Mouse (Mus musculus) spleen, adult 2 months (tissue): ENCODE results near the gene Slmap. TPM values are rescaled to one million over a fixed set of nuclear protein-coding genes. Genes with fewer than 3 reads are reported as not detected.
"Not testable (repeated sequence)": the region's sequence is repeated elsewhere in the genome, so short reads cannot be mapped to it uniquely, and the experiment has no call there.

Source experiments
- DNase-seq, 2 experiments: peaks; one replicate each; pipeline versions ENCODE4 v3.0.0 to v3.0.0-alpha.2; 2012 to 2021; ENCODE audit warnings: low spot score in 2 of 2, low read depth in 1 of 2
- H3K27ac ChIP-seq: fragments of 200-500 bp; 2 replicates; pipeline ENCODE4 v1.5.1; 2012; ENCODE audit warnings: low read length, inconsistent platforms; ENCODE audit not compliant: insufficient read depth
- H3K27me3 ChIP-seq: fragments of 200-500 bp; 2 replicates; pipeline ENCODE4 v1.6.1; 2012; ENCODE audit warnings: mild to moderate bottlenecking, moderate library complexity, low read length, inconsistent platforms; ENCODE audit not compliant: control insufficient read depth, insufficient read depth
- H3K36me3 ChIP-seq: fragments of 200-500 bp; 2 replicates; pipeline ENCODE4 v1.6.1; 2012; ENCODE audit warnings: mild to moderate bottlenecking, low read length, inconsistent platforms; ENCODE audit not compliant: control insufficient read depth, insufficient read depth
- H3K4me1 ChIP-seq: fragments of 200-500 bp; 2 replicates; pipeline ENCODE4 v1.6.1; 2011; ENCODE audit warnings: inconsistent platforms; ENCODE audit not compliant: control insufficient read depth, insufficient read depth, insufficient read length
- H3K4me3 ChIP-seq: fragments of 200-500 bp; 2 replicates; pipeline ENCODE4 v1.5.1; 2011; ENCODE audit warnings: mild to moderate bottlenecking, inconsistent platforms; ENCODE audit not compliant: insufficient read depth, insufficient read length; ENCODE audit errors: extremely low read depth
- CTCF ChIP-seq: fragments of 200-500 bp; IDR thresholded peaks from 2 replicates; pipeline ENCODE4 v1.5.1; 2011; ENCODE audit warnings: mild to moderate bottlenecking, inconsistent platforms; ENCODE audit not compliant: insufficient read depth, insufficient read length, insufficient replicate concordance; ENCODE audit errors: extremely low read depth
- POLR2A ChIP-seq: fragments of 200-500 bp; IDR thresholded peaks from 2 replicates; pipeline ENCODE4 v1.6.1; 2011; ENCODE audit warnings: low read depth, low read length, inconsistent platforms
- WGBS: fragments of 180-500 bp; shearing (Covaris S2); methylation state at CpG from one replicate; pipeline ENCODE4 v1.1.7; 2018; 5-methylcytosine and 5-hydroxymethylcytosine counted together
- polyA plus RNA-seq: library from polyadenylated mRNA; depleted of rRNA; stranded (reverse); fragments of >200 nt; gene quantifications from 2 replicates; pipeline ENCODE4 v1.2.3, GENCODE M21; 2012

Gene Slmap
- polyA plus RNA-seq, 1 experiment: 9.3 TPM

DNA sequence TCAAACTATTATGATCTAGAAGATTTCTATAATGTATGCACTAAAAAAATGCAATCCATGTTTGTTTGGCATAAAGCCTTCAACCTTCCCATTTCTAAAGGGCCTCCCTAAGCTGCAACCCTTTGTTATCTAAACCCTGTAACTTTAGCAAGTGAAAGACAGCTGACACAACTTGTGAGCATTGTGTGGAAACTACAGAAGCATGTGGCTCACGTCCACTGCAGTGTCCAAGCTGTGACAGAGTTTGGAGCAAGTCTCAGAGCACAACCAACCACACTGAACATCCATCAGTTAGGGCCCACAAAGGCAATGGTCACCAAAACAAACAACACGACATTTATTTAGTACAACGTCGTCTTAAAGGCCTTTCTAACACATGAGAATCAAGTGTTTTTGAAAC lies 117.6 kb downstream of the Slmap start:
- Histone ChIP-seq H3K27me3 (no peaks in the 10 kb centered on the region), H3K27ac (no peak overlapping the region), H3K4me3 (no peak overlapping the region), H3K36me3 (peaks cover 25% of the 10 kb centered on the region), H3K4me1 (no peaks in the 10 kb centered on the region)
- no peak for DNase-seq
- TF ChIP-seq POLR2A (no peak), CTCF (no peak)
- WGBS: 89% methylated on average over 4 of the region's 4 CpGs

DNA sequence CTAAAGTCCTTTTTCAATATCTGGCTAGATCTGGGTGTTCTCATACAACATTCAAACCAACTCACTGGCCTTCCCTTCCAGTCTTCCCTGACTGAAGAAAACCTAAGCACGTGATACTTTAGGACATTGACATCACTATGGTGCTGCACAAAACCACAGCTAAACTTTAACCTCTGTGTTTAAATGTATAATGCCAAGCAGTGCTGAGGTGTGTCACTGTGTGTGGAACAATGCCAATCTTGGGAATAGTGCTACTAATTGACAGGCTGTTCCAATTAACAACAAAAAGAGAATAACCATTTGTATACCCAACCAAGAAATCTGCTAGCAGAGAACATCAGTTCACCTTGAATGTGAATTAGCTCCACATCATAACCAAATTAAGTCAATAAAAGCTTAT lies 121.2 kb downstream of the Slmap start:
- Histone ChIP-seq H3K4me1 (no peaks in the 10 kb centered on the region), H3K36me3 (peaks cover 15% of the 10 kb centered on the region), H3K27ac (no peak overlapping the region), H3K4me3 (no peak overlapping the region), H3K27me3 (no peaks in the 10 kb centered on the region)
- DNase-seq: no peak
- WGBS: 91% methylated on average over 1 of the region's 1 CpGs
- TF ChIP-seq CTCF (no peak), POLR2A (no peak)

DNA sequence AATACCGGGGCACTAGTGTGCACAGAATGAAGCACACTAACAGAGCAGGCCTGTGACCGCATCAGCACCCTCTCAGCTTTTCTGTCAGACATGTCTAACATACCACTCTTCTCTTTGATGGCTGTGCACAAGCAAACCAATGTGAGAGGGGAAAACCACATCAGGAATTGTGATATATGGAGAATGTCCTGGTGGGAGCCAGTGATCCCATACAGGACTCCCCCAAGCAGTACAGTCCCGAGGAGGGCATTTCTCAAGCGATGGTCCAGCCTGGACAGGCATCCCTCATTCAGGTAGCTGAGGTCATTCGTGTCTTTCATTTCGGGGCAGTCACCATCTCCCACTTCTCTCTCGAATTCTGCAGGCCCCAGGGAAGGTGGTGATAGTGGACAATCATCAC lies 128.0 kb downstream of the Slmap start:
- no peak overlapping the region for H3K27ac ChIP-seq
- H3K27me3 ChIP-seq: no peaks in the 10 kb centered on the region
- 92% methylated on average over 7 of the region's 7 CpGs for WGBS
- no peak for DNase-seq
- no peaks in the 10 kb centered on the region; the same call in 1 of the 2 replicates for H3K36me3 ChIP-seq
- H3K4me1 ChIP-seq: no peaks in the 10 kb centered on the region
- no peak overlapping the region for H3K4me3 ChIP-seq
- TF ChIP-seq POLR2A: no peak
- no peak for TF ChIP-seq CTCF

DNA sequence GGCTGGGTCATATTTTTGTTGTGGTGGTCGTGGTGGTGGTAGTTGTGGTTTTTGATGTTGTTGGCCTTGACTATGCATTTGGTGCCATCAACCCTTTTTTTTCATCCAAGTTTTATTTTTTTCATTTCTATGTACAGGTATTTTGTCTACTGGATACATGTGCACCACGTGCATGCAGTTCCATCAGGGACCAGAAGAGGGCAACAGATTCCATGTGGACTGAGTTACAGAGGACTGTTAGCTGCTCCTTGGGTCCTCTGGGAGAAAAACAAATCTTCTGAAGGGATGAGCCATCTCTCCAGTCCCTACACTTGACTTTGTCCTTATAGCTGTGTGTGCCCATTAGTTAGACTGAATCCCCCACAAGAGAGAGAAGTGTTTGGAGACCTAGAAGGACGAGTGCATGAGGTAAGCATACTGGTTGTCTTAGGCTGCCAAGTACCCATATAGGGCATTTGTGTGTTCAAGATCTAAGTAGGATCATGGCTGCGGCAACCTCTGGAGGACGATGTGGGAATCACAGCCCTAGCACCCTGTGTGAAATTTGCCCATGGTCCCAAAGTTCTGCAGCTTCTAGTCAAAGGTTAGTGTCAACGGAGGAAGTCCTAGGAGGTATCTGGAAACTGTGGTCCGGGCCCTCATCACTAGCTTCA lies 136.1 kb downstream of the Slmap start:
- Histone ChIP-seq H3K4me1 (no peaks in the 10 kb centered on the region), H3K4me3 (no peak overlapping the region), H3K27ac (no peak overlapping the region), H3K27me3 (no peaks in the 10 kb centered on the region), H3K36me3 (no peaks in the 10 kb centered on the region)
- WGBS: 95% methylated on average over 7 of the region's 7 CpGs
- no peak for DNase-seq
- TF ChIP-seq CTCF (no peak), POLR2A (no peak)

DNA sequence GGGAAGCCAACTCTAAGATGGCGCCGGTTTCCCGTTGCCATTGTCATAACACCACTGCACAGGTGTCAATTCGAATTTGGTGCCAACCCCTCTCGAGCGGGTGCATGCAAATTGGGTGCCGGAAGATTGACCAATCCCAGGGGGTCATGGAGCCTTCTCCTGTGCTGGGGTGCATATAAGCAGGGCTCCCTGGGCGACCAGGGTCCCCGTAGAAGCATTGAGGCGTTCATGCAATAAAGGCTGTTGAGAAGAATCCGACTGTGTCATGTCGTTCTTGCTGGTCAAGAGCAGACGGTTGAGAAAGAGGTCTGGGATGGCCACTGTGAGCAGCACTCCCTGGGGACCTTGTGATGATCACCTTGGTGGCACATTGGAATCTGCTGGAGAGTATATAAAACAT lies 142.9 kb downstream of the Slmap start:
- WGBS: 91% methylated on average over 13 of the region's 13 CpGs
- no peaks in the 10 kb centered on the region for H3K4me1 ChIP-seq
- H3K36me3 ChIP-seq: no peaks in the 10 kb centered on the region
- no peak overlapping the region for H3K27ac ChIP-seq
- no peak for DNase-seq
- TF ChIP-seq POLR2A (no peak), CTCF (no peak)
- no peaks in the 10 kb centered on the region for H3K27me3 ChIP-seq
- H3K4me3 ChIP-seq: no peak overlapping the region

DNA sequence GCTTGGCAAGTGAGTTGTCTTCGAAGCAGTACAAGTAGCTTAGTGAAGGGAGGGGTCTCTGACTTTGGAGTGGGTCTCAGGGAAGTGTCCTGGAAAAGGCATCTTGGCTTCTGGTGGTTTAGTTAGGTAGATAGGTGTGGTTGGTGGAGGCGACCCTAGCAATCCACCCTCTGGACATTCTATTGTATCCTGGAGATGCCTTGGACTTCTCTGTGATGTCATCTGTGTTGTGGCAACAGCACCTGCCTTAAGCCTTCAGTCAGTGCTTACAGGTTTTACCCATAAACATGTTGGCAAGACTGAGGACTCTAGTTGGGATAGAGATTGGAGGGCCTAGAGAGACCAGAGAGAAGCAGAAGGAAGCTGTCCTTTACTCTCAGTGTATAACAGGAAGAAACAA lies 145.8 kb downstream of the Slmap start:
- not testable (repeated sequence) for H3K27ac ChIP-seq, H3K27me3 ChIP-seq, DNase-seq, H3K4me1 ChIP-seq, H3K36me3 ChIP-seq, H3K4me3 ChIP-seq
- 85% methylated on average over 2 of the region's 2 CpGs for WGBS

DNA sequence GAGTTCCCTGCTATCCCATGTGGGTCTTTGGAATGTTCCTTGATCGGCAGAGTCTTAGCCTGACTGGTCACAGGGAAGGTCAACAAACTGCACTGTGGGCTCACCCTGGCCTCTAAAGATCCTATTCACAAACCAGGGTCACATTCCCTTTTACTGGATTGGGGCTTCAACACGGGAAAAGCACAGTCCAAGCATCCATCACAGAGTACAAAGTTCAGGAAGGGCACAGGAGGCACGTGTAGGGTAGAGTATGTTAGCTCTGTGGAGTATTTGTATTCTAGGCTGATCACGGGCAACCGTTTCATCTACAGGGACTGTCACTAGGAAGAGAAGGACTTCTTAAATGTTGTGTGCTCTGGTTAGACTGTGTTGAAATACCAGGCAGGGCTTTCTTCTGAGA lies 147.7 kb downstream of the Slmap start:
- not testable (repeated sequence) for H3K36me3 ChIP-seq, H3K27me3 ChIP-seq, H3K27ac ChIP-seq, H3K4me3 ChIP-seq, DNase-seq, H3K4me1 ChIP-seq
- WGBS: 75% methylated on average over 5 of the region's 5 CpGs

DNA sequence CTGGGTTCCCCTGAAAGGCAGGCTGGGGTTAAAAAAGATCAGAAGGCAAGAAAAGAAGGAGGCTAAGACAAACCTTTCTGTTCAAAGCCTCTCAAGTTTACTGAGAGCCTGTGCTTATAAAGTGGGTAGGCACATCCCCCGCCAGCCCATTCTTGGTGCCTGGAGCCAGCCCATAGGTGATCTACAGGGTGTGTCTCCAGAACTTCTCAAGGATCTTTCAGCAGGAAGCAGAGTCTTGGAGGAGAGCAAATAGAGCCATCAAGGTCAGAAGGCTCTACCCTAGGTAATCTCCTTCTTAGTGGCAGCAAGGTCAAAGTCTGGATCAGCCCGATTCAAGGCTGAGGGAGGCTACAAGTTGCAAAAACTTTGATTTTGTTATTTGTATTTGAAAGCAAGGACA lies 149.1 kb downstream of the Slmap start:
- 91% methylated on average over 2 of the region's 2 CpGs for WGBS
- not testable (repeated sequence) for H3K27me3 ChIP-seq, H3K4me1 ChIP-seq, H3K27ac ChIP-seq, DNase-seq, H3K36me3 ChIP-seq, H3K4me3 ChIP-seq
